Mouse (Mus musculus): Measurements from ENCODE around the gene Kcnq1. TPM values are rescaled to one million over a fixed set of nuclear protein-coding genes. Genes with fewer than 3 reads are reported as not detected.

Kcnq1 gene
- polyA plus RNA-seq, 1 experiment from 2014 or later: 10.0 TPM

GRCm38 (mm10) chr7:143412606-143413005 lies 306.4 kb downstream of the Kcnq1 start:
- Histone ChIP-seq H3K9ac (ENCODE audit: low read length) (no peak overlapping the region), H3K4me3 (replicated peaks; ENCODE audit: low read length) (no peak overlapping the region), H3K27ac (ENCODE audit: low read length) (no peak overlapping the region), H3K36me3 (ENCODE audit: control insufficient read depth, insufficient read depth, low read length) (no peaks in the 10 kb centered on the region), H3K4me1 (ENCODE audit: control insufficient read depth, insufficient read depth, low read length) (peaks cover 15% of the 10 kb centered on the region), H3K27me3 (ENCODE audit: control insufficient read depth, insufficient read depth, low read length) (no peaks in the 10 kb centered on the region), H3K4me2 (ENCODE audit: low read depth, low read length) (no peak overlapping the region), H3K9me3 (replicated peaks; ENCODE audit: control insufficient read depth, low read length) (no peaks in the 10 kb centered on the region)
- 65% methylated on average over 6 of the region's 6 CpGs for WGBS
- no peak for ATAC-seq (ENCODE audit: insufficient read depth, low FRiP score)

DNA sequence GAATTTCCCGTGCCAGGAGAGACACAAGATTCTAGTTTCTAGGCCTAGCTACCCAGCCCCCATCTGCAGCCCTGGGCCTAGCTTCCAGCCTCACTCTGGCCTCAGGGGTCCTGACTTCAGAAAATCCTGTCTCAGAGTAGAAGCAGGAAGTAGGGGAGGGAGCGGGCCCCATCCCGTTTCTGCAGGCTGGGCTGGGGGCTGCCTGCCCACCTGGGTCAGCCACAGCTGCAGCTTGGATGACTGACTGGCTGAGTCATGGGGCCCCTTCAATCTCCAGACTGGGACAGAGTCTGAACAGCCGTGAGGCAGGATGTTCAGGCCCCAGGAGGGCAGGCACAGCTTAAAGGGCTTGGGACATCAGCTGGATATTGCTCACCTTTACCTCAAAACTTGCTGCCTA lies 308.9 kb downstream of the Kcnq1 start:
- Histone ChIP-seq H3K27ac (ENCODE audit: low read length) (peak overlapping the region; percentile 30; the same call in 1 of the 2 replicates), H3K4me3 (replicated peaks; ENCODE audit: low read length) (no peak overlapping the region), H3K36me3 (ENCODE audit: control insufficient read depth, insufficient read depth, low read length) (no peaks in the 10 kb centered on the region), H3K27me3 (ENCODE audit: control insufficient read depth, insufficient read depth, low read length) (no peaks in the 10 kb centered on the region), H3K4me2 (ENCODE audit: low read depth, low read length) (no peak overlapping the region), H3K9me3 (replicated peaks; ENCODE audit: control insufficient read depth, low read length) (no peaks in the 10 kb centered on the region), H3K9ac (ENCODE audit: low read length) (peak overlapping the region; percentile 34; the same call in 1 of the 2 replicates), H3K4me1 (ENCODE audit: control insufficient read depth, insufficient read depth, low read length) (peaks cover 7% of the 10 kb centered on the region; the same call in 1 of the 2 replicates)
- ATAC-seq (ENCODE audit: insufficient read depth, low FRiP score): no peak
- WGBS: 38% methylated on average over 4 of the region's 4 CpGs

DNA sequence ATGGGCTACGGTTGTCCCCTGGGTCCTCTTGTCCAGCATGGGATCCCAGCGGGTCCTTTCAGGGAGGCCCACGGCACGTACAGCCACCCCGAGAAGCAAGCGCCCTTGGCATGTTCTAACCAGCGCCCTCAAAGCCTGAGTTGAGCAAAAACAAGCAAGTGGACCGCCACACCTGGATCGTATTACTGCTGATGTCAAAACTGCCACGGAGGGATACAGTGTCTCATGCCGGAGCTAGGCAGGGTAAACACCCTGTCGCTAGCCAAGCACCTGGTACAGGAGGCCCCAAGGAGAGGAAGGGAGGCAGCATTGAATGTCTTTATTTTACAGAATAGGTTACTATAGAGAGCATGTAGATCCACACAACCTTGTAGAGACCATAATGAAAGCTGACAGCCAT lies 310.2 kb downstream of the Kcnq1 start:
- Histone ChIP-seq H3K4me2 (ENCODE audit: low read depth, low read length) (no peak overlapping the region), H3K27me3 (ENCODE audit: control insufficient read depth, insufficient read depth, low read length) (no peaks in the 10 kb centered on the region), H3K27ac (ENCODE audit: low read length) (no peak overlapping the region), H3K9ac (ENCODE audit: low read length) (no peak overlapping the region), H3K4me3 (replicated peaks; ENCODE audit: low read length) (no peak overlapping the region), H3K9me3 (replicated peaks; ENCODE audit: control insufficient read depth, low read length) (no peaks in the 10 kb centered on the region), H3K36me3 (ENCODE audit: control insufficient read depth, insufficient read depth, low read length) (no peaks in the 10 kb centered on the region), H3K4me1 (ENCODE audit: control insufficient read depth, insufficient read depth, low read length) (peaks cover 7% of the 10 kb centered on the region; the same call in 1 of the 2 replicates)
- WGBS: 66% methylated on average over 12 of the region's 12 CpGs
- no peak for ATAC-seq (ENCODE audit: insufficient read depth, low FRiP score)

- Histone ChIP-seq H3K27me3 (ENCODE audit: control insufficient read depth, insufficient read depth, low read length) (no peaks in the 10 kb centered on the region), H3K4me3 (replicated peaks; ENCODE audit: low read length) (no peak overlapping the region), H3K4me2 (ENCODE audit: low read depth, low read length) (no peak overlapping the region), H3K9ac (ENCODE audit: low read length) (0 out of 2 replicates have a peak overlapping the region, but pooled peaks have one; percentile 22), H3K36me3 (ENCODE audit: control insufficient read depth, insufficient read depth, low read length) (no peaks in the 10 kb centered on the region), H3K9me3 (replicated peaks; ENCODE audit: control insufficient read depth, low read length) (no peaks in the 10 kb centered on the region), H3K4me1 (ENCODE audit: control insufficient read depth, insufficient read depth, low read length) (peaks cover 7% of the 10 kb centered on the region; the same call in 1 of the 2 replicates), H3K27ac (ENCODE audit: low read length) (no peak overlapping the region)
- peak; percentile 30; the same call in 1 of the 2 replicates for ATAC-seq (ENCODE audit: insufficient read depth, low FRiP score)
- 50% methylated on average over 5 of the region's 5 CpGs for WGBS
Measured at GRCm38 (mm10) chr7:143417875-143418274, 311.7 kb downstream of the Kcnq1 start.

GRCm38 (mm10) chr7:143419585-143420160 lies 313.5 kb downstream of the Kcnq1 start:
- 0 out of 2 replicates have a peak, but pooled peaks have one; percentile 16 for ATAC-seq (ENCODE audit: insufficient read depth, low FRiP score)

DNA sequence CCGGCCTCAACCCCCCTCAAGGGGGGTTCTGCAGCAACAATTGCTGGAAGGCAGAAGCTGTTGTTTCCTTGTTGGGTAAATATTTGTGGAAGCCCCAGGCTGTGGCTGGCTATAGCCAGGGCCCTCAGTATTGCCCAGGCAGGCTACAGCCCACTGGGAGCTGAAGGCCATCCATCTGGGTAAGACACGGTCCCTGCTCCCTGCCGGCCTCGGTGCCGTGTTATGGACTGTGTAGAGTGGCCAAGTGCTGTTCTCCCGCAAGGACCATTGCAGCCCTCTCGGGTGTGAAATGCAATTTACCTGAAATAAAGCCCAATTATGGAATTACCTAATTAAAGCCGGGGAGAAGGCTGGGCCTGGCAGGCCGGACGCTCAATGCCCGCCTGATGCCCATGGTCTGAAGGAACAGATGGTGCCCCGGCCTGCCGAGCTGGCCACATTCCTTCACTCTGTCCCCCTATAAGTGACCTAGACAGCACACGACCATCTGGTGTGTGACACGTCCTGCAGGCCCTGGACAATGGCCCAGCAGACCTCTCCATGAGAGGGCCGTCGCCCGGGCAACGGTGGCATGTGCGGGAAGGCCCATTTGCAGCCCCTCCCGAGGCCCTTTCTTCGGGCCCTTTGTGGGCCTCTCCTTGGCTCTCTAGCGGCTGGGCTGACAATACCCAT lies 322.1 kb downstream of the Kcnq1 start:
- peaks cover 7% of the 10 kb centered on the region for H3K4me1 ChIP-seq (ENCODE audit: control insufficient read depth, insufficient read depth, low read length)
- H3K4me2 ChIP-seq (ENCODE audit: low read depth, low read length): no peak overlapping the region
- no peak overlapping the region for H3K9ac ChIP-seq (ENCODE audit: low read length)
- H3K36me3 ChIP-seq (ENCODE audit: control insufficient read depth, insufficient read depth, low read length): no peaks in the 10 kb centered on the region
- no peaks in the 10 kb centered on the region for H3K27me3 ChIP-seq (ENCODE audit: control insufficient read depth, insufficient read depth, low read length)
- no peak overlapping the region for H3K27ac ChIP-seq (ENCODE audit: low read length)
- peak; percentile 38; the same call in 1 of the 2 replicates for ATAC-seq (ENCODE audit: insufficient read depth, low FRiP score)
- H3K9me3 ChIP-seq (replicated peaks; ENCODE audit: control insufficient read depth, low read length): no peaks in the 10 kb centered on the region
- WGBS: 59% methylated on average over 23 of the region's 23 CpGs
- H3K4me3 ChIP-seq (replicated peaks; ENCODE audit: low read length): no peak overlapping the region

More at GRCm38 (mm10) chr7:143419585-143420160, 313.5 kb downstream of the Kcnq1 start:
- 78% methylated on average over 4 of the region's 4 CpGs for WGBS
- Histone ChIP-seq H3K4me2 (ENCODE audit: low read depth, low read length) (no peak overlapping the region), H3K9me3 (replicated peaks; ENCODE audit: control insufficient read depth, low read length) (no peaks in the 10 kb centered on the region), H3K4me3 (replicated peaks; ENCODE audit: low read length) (no peak overlapping the region), H3K4me1 (ENCODE audit: control insufficient read depth, insufficient read depth, low read length) (peaks cover 7% of the 10 kb centered on the region; the same call in 1 of the 2 replicates), H3K27ac (ENCODE audit: low read length) (no peak overlapping the region), H3K36me3 (ENCODE audit: control insufficient read depth, insufficient read depth, low read length) (no peaks in the 10 kb centered on the region), H3K27me3 (ENCODE audit: control insufficient read depth, insufficient read depth, low read length) (no peaks in the 10 kb centered on the region), H3K9ac (ENCODE audit: low read length) (no peak overlapping the region)

DNA sequence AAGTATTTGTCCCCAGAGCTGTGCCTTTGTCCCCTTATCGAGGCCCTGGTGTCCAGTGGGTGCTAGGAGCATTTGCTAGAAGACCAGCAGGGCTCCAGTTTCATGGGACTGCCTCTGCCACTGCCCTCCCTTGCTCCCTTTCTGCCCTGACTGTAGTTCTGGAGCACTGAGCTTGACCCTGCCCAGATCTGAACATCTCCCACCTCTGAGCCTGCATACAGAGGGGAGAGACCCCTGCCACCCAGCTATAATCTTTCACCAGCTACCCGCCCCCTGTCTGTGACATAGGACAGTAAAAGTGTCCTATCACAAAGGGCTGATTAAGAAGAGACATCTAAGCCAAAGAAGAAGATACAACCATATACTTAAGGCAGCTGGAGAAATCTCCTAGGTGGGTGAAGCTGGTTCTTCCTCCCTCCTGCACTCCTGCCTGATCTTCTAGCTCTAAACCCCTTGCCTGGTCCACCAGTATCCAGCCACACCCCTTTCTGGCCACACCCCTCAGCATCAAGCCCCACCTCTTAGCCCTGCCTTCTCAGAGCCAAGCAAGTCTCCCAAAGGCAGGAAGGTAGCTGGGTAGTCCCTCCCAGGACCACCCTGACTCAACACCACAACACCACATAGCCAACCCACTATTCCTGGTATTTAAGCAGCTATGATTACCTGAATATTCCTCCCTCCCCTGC lies 322.8 kb downstream of the Kcnq1 start:
- WGBS: 49% methylated on average over 2 of the region's 2 CpGs
- H3K27ac ChIP-seq (ENCODE audit: low read length): no peak overlapping the region
- H3K4me3 ChIP-seq (replicated peaks; ENCODE audit: low read length): no peak overlapping the region
- H3K9ac ChIP-seq (ENCODE audit: low read length): no peak overlapping the region
- H3K9me3 ChIP-seq (replicated peaks; ENCODE audit: control insufficient read depth, low read length): no peaks in the 10 kb centered on the region
- ATAC-seq (ENCODE audit: insufficient read depth, low FRiP score): no peak
- no peaks in the 10 kb centered on the region for H3K27me3 ChIP-seq (ENCODE audit: control insufficient read depth, insufficient read depth, low read length)
- no peaks in the 10 kb centered on the region for H3K36me3 ChIP-seq (ENCODE audit: control insufficient read depth, insufficient read depth, low read length)
- no peak overlapping the region for H3K4me2 ChIP-seq (ENCODE audit: low read depth, low read length)
- H3K4me1 ChIP-seq (ENCODE audit: control insufficient read depth, insufficient read depth, low read length): peaks cover 7% of the 10 kb centered on the region

- Histone ChIP-seq H3K4me3 (replicated peaks; ENCODE audit: low read length) (no peak overlapping the region), H3K36me3 (ENCODE audit: control insufficient read depth, insufficient read depth, low read length) (no peaks in the 10 kb centered on the region), H3K4me1 (ENCODE audit: control insufficient read depth, insufficient read depth, low read length) (peaks cover 8% of the 10 kb centered on the region), H3K9ac (ENCODE audit: low read length) (no peak overlapping the region), H3K4me2 (ENCODE audit: low read depth, low read length) (no peak overlapping the region), H3K27me3 (ENCODE audit: control insufficient read depth, insufficient read depth, low read length) (no peaks in the 10 kb centered on the region), H3K27ac (ENCODE audit: low read length) (no peak overlapping the region), H3K9me3 (replicated peaks; ENCODE audit: control insufficient read depth, low read length) (no peaks in the 10 kb centered on the region)
- no peak for ATAC-seq (ENCODE audit: insufficient read depth, low FRiP score)
- WGBS: 90% methylated on average over 1 of the region's 1 CpGs
Measured at GRCm38 (mm10) chr7:143432631-143433030, 326.5 kb downstream of the Kcnq1 start.

- no peak overlapping the region for H3K27ac ChIP-seq (ENCODE audit: low read length)
- H3K4me1 ChIP-seq (ENCODE audit: control insufficient read depth, insufficient read depth, low read length): peaks cover 9% of the 10 kb centered on the region
- H3K9ac ChIP-seq (ENCODE audit: low read length): no peak overlapping the region
- no peak overlapping the region for H3K4me3 ChIP-seq (replicated peaks; ENCODE audit: low read length)
- WGBS: 76% methylated on average over 7 of the region's 7 CpGs
- H3K4me2 ChIP-seq (ENCODE audit: low read depth, low read length): no peak overlapping the region
- H3K27me3 ChIP-seq (ENCODE audit: control insufficient read depth, insufficient read depth, low read length): no peaks in the 10 kb centered on the region
- no peak for ATAC-seq (ENCODE audit: insufficient read depth, low FRiP score)
- no peaks in the 10 kb centered on the region for H3K36me3 ChIP-seq (ENCODE audit: control insufficient read depth, insufficient read depth, low read length)
- H3K9me3 ChIP-seq (replicated peaks; ENCODE audit: control insufficient read depth, low read length): no peaks in the 10 kb centered on the region
Measured at GRCm38 (mm10) chr7:143433331-143433730, 327.2 kb downstream of the Kcnq1 start.
